Mouse (Mus musculus): ENCODE data around the gene Cxcl17. TPM values are rescaled to one million over a fixed set of nuclear protein-coding genes. Genes with fewer than 3 reads are reported as not detected.

The Cxcl17 gene
- polyA plus RNA-seq, 1 experiment from 2014 or later, result 1.1 TPM

GRCm38 (mm10) chr7:25368333-25368732, 44.4 kb downstream of the Cxcl17 start:
- Histone ChIP-seq H3K9me3 (ENCODE audit: control insufficient read depth, low read length) (no peaks in the 10 kb centered on the region), H3K4me1 (ENCODE audit: control insufficient read depth, insufficient read depth, low read depth, low read length) (peaks cover 17% of the 10 kb centered on the region), H3K27me3 (replicated peaks; ENCODE audit: control insufficient read depth, insufficient read depth, low read length) (peaks cover 9% of the 10 kb centered on the region), H3K27ac (ENCODE audit: low read depth, low read length) (no peak overlapping the region), H3K9ac (ENCODE audit: low read depth, low read length) (no peak overlapping the region), H3K36me3 (ENCODE audit: control insufficient read depth, insufficient read depth, low read length) (peaks cover 10% of the 10 kb centered on the region), H3K4me3 (ENCODE audit: low read length) (no peak overlapping the region), H3K4me2 (ENCODE audit: low read length) (no peak overlapping the region)
- no peak for ATAC-seq
- WGBS, result 20% methylated on average over 12 of the region's 12 CpGs

GRCm38 (mm10) chr7:25367632-25368293, 44.9 kb downstream of the Cxcl17 start:
- ATAC-seq, result no peak
- 2% methylated on average over 33 of the region's 33 CpGs for WGBS
- peak overlapping the region; percentile 27; the same call in 1 of the 2 replicates for H3K9ac ChIP-seq (ENCODE audit: low read depth, low read length)

GRCm38 (mm10) chr7:25365937-25366625, 46.6 kb downstream of the Cxcl17 start:
- Histone ChIP-seq H3K36me3 (ENCODE audit: control insufficient read depth, insufficient read depth, low read length) (peaks cover 20% of the 10 kb centered on the region), H3K4me3 (ENCODE audit: low read length) (no peak overlapping the region), H3K27me3 (replicated peaks; ENCODE audit: control insufficient read depth, insufficient read depth, low read length) (peaks cover 9% of the 10 kb centered on the region), H3K9ac (ENCODE audit: low read depth, low read length) (peak overlapping the region; percentile 23), H3K27ac (ENCODE audit: low read depth, low read length) (peak overlapping the region; percentile 63), H3K9me3 (ENCODE audit: control insufficient read depth, low read length) (no peaks in the 10 kb centered on the region), H3K4me1 (ENCODE audit: control insufficient read depth, insufficient read depth, low read depth, low read length) (peaks cover 17% of the 10 kb centered on the region), H3K4me2 (ENCODE audit: low read length) (peak overlapping the region; percentile 25)
- ATAC-seq, result peak; percentile 25; the same call in 1 of the 2 replicates
- WGBS, result 11% methylated on average over 13 of the region's 13 CpGs

More at GRCm38 (mm10) chr7:25367632-25368293, 44.9 kb downstream of the Cxcl17 start:
- Histone ChIP-seq H3K4me3 (ENCODE audit: low read length) (no peak overlapping the region; the same call in 1 of the 2 replicates), H3K27ac (ENCODE audit: low read depth, low read length) (no peak overlapping the region), H3K36me3 (ENCODE audit: control insufficient read depth, insufficient read depth, low read length) (peaks cover 13% of the 10 kb centered on the region), H3K9me3 (ENCODE audit: control insufficient read depth, low read length) (no peaks in the 10 kb centered on the region), H3K27me3 (replicated peaks; ENCODE audit: control insufficient read depth, insufficient read depth, low read length) (peaks cover 9% of the 10 kb centered on the region), H3K4me2 (ENCODE audit: low read length) (no peak overlapping the region; the same call in 1 of the 2 replicates), H3K4me1 (ENCODE audit: control insufficient read depth, insufficient read depth, low read depth, low read length) (peaks cover 17% of the 10 kb centered on the region)

- Histone ChIP-seq H3K4me1 (ENCODE audit: control insufficient read depth, insufficient read depth, low read depth, low read length) (peaks cover 23% of the 10 kb centered on the region), H3K9me3 (ENCODE audit: control insufficient read depth, low read length) (no peaks in the 10 kb centered on the region), H3K36me3 (ENCODE audit: control insufficient read depth, insufficient read depth, low read length) (peaks cover 35% of the 10 kb centered on the region), H3K4me2 (ENCODE audit: low read length) (no peak overlapping the region), H3K4me3 (ENCODE audit: low read length) (no peak overlapping the region), H3K27me3 (replicated peaks; ENCODE audit: control insufficient read depth, insufficient read depth, low read length) (peaks cover 6% of the 10 kb centered on the region), H3K9ac (ENCODE audit: low read depth, low read length) (no peak overlapping the region), H3K27ac (ENCODE audit: low read depth, low read length) (no peak overlapping the region)
- 94% methylated on average over 17 of the region's 17 CpGs for WGBS
- no peak for ATAC-seq
These were observed 49.1 kb downstream of the Cxcl17 start for GRCm38 (mm10) chr7:25363632-25364031.

- H3K9me3 ChIP-seq (ENCODE audit: control insufficient read depth, low read length), result no peaks in the 10 kb centered on the region
- peaks cover 20% of the 10 kb centered on the region for H3K4me1 ChIP-seq (ENCODE audit: control insufficient read depth, insufficient read depth, low read depth, low read length)
- H3K36me3 ChIP-seq (ENCODE audit: control insufficient read depth, insufficient read depth, low read length), result peaks cover 35% of the 10 kb centered on the region
- no peak overlapping the region for H3K9ac ChIP-seq (ENCODE audit: low read depth, low read length)
- H3K27me3 ChIP-seq (replicated peaks; ENCODE audit: control insufficient read depth, insufficient read depth, low read length), result peaks cover 3% of the 10 kb centered on the region; the same call in 1 of the 2 replicates
- ATAC-seq, result no peak
- no peak overlapping the region for H3K27ac ChIP-seq (ENCODE audit: low read depth, low read length)
- 88% methylated on average over 19 of the region's 19 CpGs for WGBS
- no peak overlapping the region for H3K4me3 ChIP-seq (ENCODE audit: low read length)
- H3K4me2 ChIP-seq (ENCODE audit: low read length), result no peak overlapping the region
These were observed 49.5 kb downstream of the Cxcl17 start for GRCm38 (mm10) chr7:25363151-25363550.

- no peak overlapping the region for H3K4me3 ChIP-seq (ENCODE audit: low read length)
- ATAC-seq, result peak; percentile 85
- H3K27ac ChIP-seq (ENCODE audit: low read depth, low read length), result peak overlapping the region; percentile 17; the same call in 1 of the 2 replicates
- 44% methylated on average over 18 of the region's 19 CpGs for WGBS
- H3K36me3 ChIP-seq (ENCODE audit: control insufficient read depth, insufficient read depth, low read length), result peaks cover 38% of the 10 kb centered on the region
- no peaks in the 10 kb centered on the region for H3K27me3 ChIP-seq (replicated peaks; ENCODE audit: control insufficient read depth, insufficient read depth, low read length)
- H3K9me3 ChIP-seq (ENCODE audit: control insufficient read depth, low read length), result no peaks in the 10 kb centered on the region
- H3K9ac ChIP-seq (ENCODE audit: low read depth, low read length), result no peak overlapping the region
- peaks cover 6% of the 10 kb centered on the region for H3K4me1 ChIP-seq (ENCODE audit: control insufficient read depth, insufficient read depth, low read depth, low read length)
- H3K4me2 ChIP-seq (ENCODE audit: low read length), result peak overlapping the region; percentile 17
These were observed 53.9 kb downstream of the Cxcl17 start for GRCm38 (mm10) chr7:25358721-25359206.

Other genes with a start within 250 kb of the Cxcl17 start
- gene Pou2f2, start 233.2 kb downstream of the Cxcl17 start, polyA plus RNA-seq (2015; fragmentation: Nextera tagmentation; extraction: Ambion mirVana), result 19.8 and 28.7 TPM in 2 replicates
- 14.2 and 14.8 TPM in 2 replicates for gene Dedd2, start 192.3 kb downstream of the Cxcl17 start, polyA plus RNA-seq (2015; fragmentation: Nextera tagmentation; extraction: Ambion mirVana)
- gene Zfp526, start 191.5 kb downstream of the Cxcl17 start, polyA plus RNA-seq (2015; fragmentation: Nextera tagmentation; extraction: Ambion mirVana), result 1.6 and 1.8 TPM in 2 replicates
- 13.0 and 16.4 TPM in 2 replicates for gene Gsk3a, start 175.0 kb downstream of the Cxcl17 start, polyA plus RNA-seq (2015; fragmentation: Nextera tagmentation; extraction: Ambion mirVana)
- 3.7 and 4.3 TPM in 2 replicates for gene Erf, start 162.1 kb downstream of the Cxcl17 start, polyA plus RNA-seq (2015; fragmentation: Nextera tagmentation; extraction: Ambion mirVana)
- 31.0 and 36.4 TPM in 2 replicates for gene Cic, start 145.2 kb downstream of the Cxcl17 start, polyA plus RNA-seq (2015; fragmentation: Nextera tagmentation; extraction: Ambion mirVana)
- 566 and 571 TPM in 2 replicates for gene Pafah1b3, start 114.9 kb downstream of the Cxcl17 start, polyA plus RNA-seq (2015; fragmentation: Nextera tagmentation; extraction: Ambion mirVana)
- 4.7 and 4.8 TPM in 2 replicates for gene Prr19, start 111.5 kb downstream of the Cxcl17 start, polyA plus RNA-seq (2015; fragmentation: Nextera tagmentation; extraction: Ambion mirVana)
- gene Tmem145, start 106.8 kb downstream of the Cxcl17 start, polyA plus RNA-seq (2015; fragmentation: Nextera tagmentation; extraction: Ambion mirVana), result 78.7 and 85.0 TPM in 2 replicates
- 23.6 and 23.7 TPM in 2 replicates for gene Megf8, start 95.7 kb downstream of the Cxcl17 start, polyA plus RNA-seq (2015; fragmentation: Nextera tagmentation; extraction: Ambion mirVana)
- 0.54 and 0.90 TPM in 2 replicates for gene Cnfn, start 43.2 kb downstream of the Cxcl17 start, polyA plus RNA-seq (2015; fragmentation: Nextera tagmentation; extraction: Ambion mirVana)
- gene Lipe, start 14.2 kb downstream of the Cxcl17 start, polyA plus RNA-seq (2015; fragmentation: Nextera tagmentation; extraction: Ambion mirVana), result 12.4 TPM in 2 replicates
- gene Ceacam1, start 64.7 kb upstream of the Cxcl17 start, polyA plus RNA-seq (2015; fragmentation: Nextera tagmentation; extraction: Ambion mirVana), result 0.59 and 1.6 TPM in 2 replicates
- 0.05 and 0.16 TPM in 2 replicates for gene Ceacam2, start 127.0 kb upstream of the Cxcl17 start, polyA plus RNA-seq (2015; fragmentation: Nextera tagmentation; extraction: Ambion mirVana)
- not detected in 2 replicates for gene Erich4, start 203.0 kb upstream of the Cxcl17 start, polyA plus RNA-seq (2015; fragmentation: Nextera tagmentation; extraction: Ambion mirVana)
- gene Dmac2, start 206.5 kb upstream of the Cxcl17 start, polyA plus RNA-seq (2015; fragmentation: Nextera tagmentation; extraction: Ambion mirVana), result 51.4 and 52.0 TPM in 2 replicates
- gene B3gnt8, start 213.8 kb upstream of the Cxcl17 start, polyA plus RNA-seq (2015; fragmentation: Nextera tagmentation; extraction: Ambion mirVana), result 0.89 and 1.1 TPM in 2 replicates
- 46.8 and 51.8 TPM in 2 replicates for gene Bckdha, start 246.1 kb upstream of the Cxcl17 start, polyA plus RNA-seq (2015; fragmentation: Nextera tagmentation; extraction: Ambion mirVana)
- 39.5 and 42.9 TPM in 2 replicates for gene Exosc5, start 246.3 kb upstream of the Cxcl17 start, polyA plus RNA-seq (2015; fragmentation: Nextera tagmentation; extraction: Ambion mirVana)

All from hindbrain, embryonic 16.5 days (tissue).